Mouse (Mus musculus): ENCODE results near the gene Memo1. TPM values are rescaled to one million over a fixed set of nuclear protein-coding genes. Genes with fewer than 3 reads are reported as not detected.
"Not testable (repeated sequence)": the region's sequence is repeated elsewhere in the genome, so short reads cannot be mapped to it uniquely, and the experiment has no call there.

The Memo1 gene
- total RNA-seq, 2 experiments from 2014 or later: 39.6 to 48.5 TPM

GRCm38 (mm10) chr17:74265636-74266035, 29.7 kb downstream of the Memo1 start:
- no peak for DNase-seq (ENCODE audit: extremely low spot score in 1 of 2, low spot score in 1 of 2)

GRCm38 (mm10) chr17:74265156-74265505, 30.2 kb downstream of the Memo1 start:
- no peak for DNase-seq (ENCODE audit: extremely low spot score in 1 of 2, low spot score in 1 of 2)

- DNase-seq (ENCODE audit: extremely low spot score in 1 of 2, low spot score in 1 of 2): no peak
These were observed 30.8 kb downstream of the Memo1 start for GRCm38 (mm10) chr17:74264333-74265155.

GRCm38 (mm10) chr17:74262415-74262814, 32.9 kb downstream of the Memo1 start:
- no peak for DNase-seq (ENCODE audit: extremely low spot score in 1 of 2, low spot score in 1 of 2)

- DNase-seq (ENCODE audit: extremely low spot score in 1 of 2, low spot score in 1 of 2): no peak
These were observed 50.0 kb downstream of the Memo1 start for GRCm38 (mm10) chr17:74245284-74245683.

GRCm38 (mm10) chr17:74242788-74243187, 52.5 kb downstream of the Memo1 start:
- DNase-seq (ENCODE audit: extremely low spot score in 1 of 2, low spot score in 1 of 2): no peak

GRCm38 (mm10) chr17:74240322-74240721, 55.0 kb downstream of the Memo1 start:
- DNase-seq (ENCODE audit: extremely low spot score in 1 of 2, low spot score in 1 of 2): no peak

- DNase-seq (ENCODE audit: extremely low spot score in 1 of 2, low spot score in 1 of 2): no peak
These were observed 67.1 kb downstream of the Memo1 start for GRCm38 (mm10) chr17:74228131-74228759.

- DNase-seq (ENCODE audit: extremely low spot score in 1 of 2, low spot score in 1 of 2): no peak
These were observed 78.0 kb downstream of the Memo1 start for GRCm38 (mm10) chr17:74217304-74217703.

GRCm38 (mm10) chr17:74212831-74213524, 82.3 kb downstream of the Memo1 start:
- not testable (repeated sequence) for DNase-seq (ENCODE audit: extremely low spot score in 1 of 2, low spot score in 1 of 2)

- no peak for DNase-seq (ENCODE audit: extremely low spot score in 1 of 2, low spot score in 1 of 2)
These were observed 86.0 kb downstream of the Memo1 start for GRCm38 (mm10) chr17:74209143-74209908.

GRCm38 (mm10) chr17:74195943-74196342, 99.4 kb downstream of the Memo1 start:
- DNase-seq (ENCODE audit: extremely low spot score in 1 of 2, low spot score in 1 of 2): no peak

- DNase-seq (ENCODE audit: extremely low spot score in 1 of 2, low spot score in 1 of 2): no peak
These were observed 100.6 kb downstream of the Memo1 start for GRCm38 (mm10) chr17:74194755-74195154.

GRCm38 (mm10) chr17:74193463-74193862, 101.9 kb downstream of the Memo1 start:
- DNase-seq (ENCODE audit: extremely low spot score in 1 of 2, low spot score in 1 of 2): no peak

GRCm38 (mm10) chr17:74191446-74191845, 103.9 kb downstream of the Memo1 start:
- no peak for DNase-seq (ENCODE audit: extremely low spot score in 1 of 2, low spot score in 1 of 2)

GRCm38 (mm10) chr17:74186197-74186596, 109.1 kb downstream of the Memo1 start:
- DNase-seq (ENCODE audit: extremely low spot score in 1 of 2, low spot score in 1 of 2): no peak

- no peak for DNase-seq (ENCODE audit: extremely low spot score in 1 of 2, low spot score in 1 of 2)
These were observed 110.6 kb downstream of the Memo1 start for GRCm38 (mm10) chr17:74184739-74185138.

GRCm38 (mm10) chr17:74180889-74181288, 114.4 kb downstream of the Memo1 start:
- no peak for DNase-seq (ENCODE audit: extremely low spot score in 1 of 2, low spot score in 1 of 2)

GRCm38 (mm10) chr17:74179640-74180039, 115.7 kb downstream of the Memo1 start:
- DNase-seq (ENCODE audit: extremely low spot score in 1 of 2, low spot score in 1 of 2): not testable (repeated sequence)

- DNase-seq (ENCODE audit: extremely low spot score in 1 of 2, low spot score in 1 of 2): no peak
These were observed 121.6 kb downstream of the Memo1 start for GRCm38 (mm10) chr17:74173726-74174125.

GRCm38 (mm10) chr17:74172834-74173233, 122.5 kb downstream of the Memo1 start:
- no peak for DNase-seq (ENCODE audit: extremely low spot score in 1 of 2, low spot score in 1 of 2)

All from layer of hippocampus, postnatal 25 days (tissue).